Mouse (Mus musculus) lung, postnatal 0 days (tissue): ENCODE measurements at regions not wholly inside any gene's neighbourhood (a gene's known extent, or its start where the extent isn't known, plus 50 kb on each side); places are given as distances from the start of the nearest gene placed in this dataset.

Source experiments
- ATAC-seq: fragments of 200-750 bp; cut with Nextera tagmentation; 2 replicates; pipeline ENCODE4 v1.8.0; 2017; ENCODE audit warnings: moderate library complexity
- DNase-seq: peaks from one replicate; pipeline ENCODE4 v3.0.0-alpha.2; 2016; ENCODE audit warnings: low spot score
- H3K27ac ChIP-seq: fragments of 300-500 bp; sonication (generic); 2 replicates; pipeline ENCODE4 v1.5.1; 2014; ENCODE audit warnings: antibody characterized with exemption, mild to moderate bottlenecking, low read length, mixed read lengths
- H3K27me3 ChIP-seq: fragments of 300-500 bp; sonication (generic); replicated peaks from 2 replicates; pipeline ENCODE4 v1.6.1; 2014; ENCODE audit warnings: low read length, mixed read lengths; ENCODE audit not compliant: insufficient read depth
- H3K36me3 ChIP-seq: fragments of 300-500 bp; sonication (generic); 2 replicates; pipeline ENCODE4 v1.6.1; 2014; ENCODE audit warnings: low read length, mixed read lengths; ENCODE audit not compliant: insufficient read depth
- H3K4me1 ChIP-seq: fragments of 300-500 bp; sonication (generic); 2 replicates; pipeline ENCODE4 v1.6.1; 2014; ENCODE audit warnings: antibody characterized with exemption, low read depth, low read length, mixed read lengths; ENCODE audit not compliant: insufficient read depth
- H3K4me2 ChIP-seq: fragments of 300-500 bp; sonication (generic); replicated peaks from 2 replicates; pipeline ENCODE4 v1.6.1; 2014; ENCODE audit warnings: low read depth, mild to moderate bottlenecking, low read length, moderate library complexity, mixed read lengths
- H3K4me3 ChIP-seq: fragments of 300-500 bp; sonication (generic); 2 replicates; pipeline ENCODE4 v1.5.1; 2014; ENCODE audit warnings: low read depth, low read length
- H3K9ac ChIP-seq: fragments of 300-500 bp; sonication (generic); replicated peaks from 2 replicates; pipeline ENCODE4 v1.6.1; 2014; ENCODE audit warnings: low read depth, mild to moderate bottlenecking
- H3K9me3 ChIP-seq: fragments of 300-500 bp; sonication (generic); 2 replicates; pipeline ENCODE4 v1.6.1; 2016; ENCODE audit warnings: low read length, mixed read lengths
- CTCF ChIP-seq: IDR thresholded peaks from 2 replicates; pipeline ENCODE4 v1.5.1; 2016; ENCODE audit warnings: antibody characterized with exemption, mild to moderate bottlenecking
- EP300 ChIP-seq: IDR thresholded peaks from 2 replicates; pipeline ENCODE4 v1.6.1; 2016; ENCODE audit warnings: antibody characterized with exemption, mild to moderate bottlenecking, control low read depth
- WGBS: fragments of 180-500 bp; shearing (Covaris S2); extraction: QIAGEN DNeasy Blood & Tissue Kit; methylation state at CpG from one replicate; pipeline ENCODE4 v1.1.7; 2014; 5-methylcytosine and 5-hydroxymethylcytosine counted together

GRCm38 (mm10) chr6:24384193-24384888 lies 130.5 kb downstream of the Iqub start:
- Histone ChIP-seq H3K4me3 (no peak overlapping the region), H3K4me1 (no peaks in the 10 kb centered on the region), H3K9ac (no peak overlapping the region), H3K27ac (no peak overlapping the region), H3K36me3 (no peaks in the 10 kb centered on the region), H3K4me2 (no peak overlapping the region), H3K9me3 (no peaks in the 10 kb centered on the region), H3K27me3 (no peaks in the 10 kb centered on the region)
- DNase-seq (no peak), ATAC-seq (no peak)
- WGBS: 76% methylated on average over 11 of the region's 11 CpGs
- TF ChIP-seq CTCF (peak; percentile 28), EP300 (no peak)

- no peak overlapping the region for H3K9ac ChIP-seq
- ATAC-seq (no peak), DNase-seq (no peak)
- no peaks in the 10 kb centered on the region for H3K9me3 ChIP-seq
- no peak for TF ChIP-seq EP300
- no peak for TF ChIP-seq CTCF
- H3K4me1 ChIP-seq: no peaks in the 10 kb centered on the region
- H3K36me3 ChIP-seq: no peaks in the 10 kb centered on the region
- H3K4me3 ChIP-seq: no peak overlapping the region
- H3K27ac ChIP-seq: no peak overlapping the region
- H3K4me2 ChIP-seq: no peak overlapping the region
- no peaks in the 10 kb centered on the region for H3K27me3 ChIP-seq
- WGBS: 50% methylated on average over 2 of the region's 2 CpGs
These were observed 135.0 kb downstream of the Iqub start for GRCm38 (mm10) chr6:24379859-24380258.

GRCm38 (mm10) chr6:24376728-24377127 lies 138.1 kb downstream of the Iqub start:
- Histone ChIP-seq H3K27me3 (no peaks in the 10 kb centered on the region), H3K4me2 (no peak overlapping the region), H3K9me3 (no peaks in the 10 kb centered on the region), H3K9ac (no peak overlapping the region), H3K27ac (no peak overlapping the region), H3K4me1 (no peaks in the 10 kb centered on the region), H3K36me3 (no peaks in the 10 kb centered on the region), H3K4me3 (no peak overlapping the region)
- no peak for TF ChIP-seq CTCF
- no peak for TF ChIP-seq EP300
- 85% methylated on average over 4 of the region's 4 CpGs for WGBS
- no peak for ATAC-seq
- no peak for DNase-seq

GRCm38 (mm10) chr6:24373161-24373560 lies 141.7 kb downstream of the Iqub start:
- 67% methylated on average over 6 of the region's 6 CpGs for WGBS
- DNase-seq (peak; percentile 6), ATAC-seq (no peak)
- no peak for TF ChIP-seq CTCF
- TF ChIP-seq EP300: no peak
- no peaks in the 10 kb centered on the region for H3K36me3 ChIP-seq
- H3K4me2 ChIP-seq: no peak overlapping the region
- no peaks in the 10 kb centered on the region for H3K9me3 ChIP-seq
- H3K27me3 ChIP-seq: no peaks in the 10 kb centered on the region
- H3K4me3 ChIP-seq: no peak overlapping the region
- no peak overlapping the region for H3K9ac ChIP-seq
- no peak overlapping the region for H3K27ac ChIP-seq
- no peaks in the 10 kb centered on the region for H3K4me1 ChIP-seq

DNA sequence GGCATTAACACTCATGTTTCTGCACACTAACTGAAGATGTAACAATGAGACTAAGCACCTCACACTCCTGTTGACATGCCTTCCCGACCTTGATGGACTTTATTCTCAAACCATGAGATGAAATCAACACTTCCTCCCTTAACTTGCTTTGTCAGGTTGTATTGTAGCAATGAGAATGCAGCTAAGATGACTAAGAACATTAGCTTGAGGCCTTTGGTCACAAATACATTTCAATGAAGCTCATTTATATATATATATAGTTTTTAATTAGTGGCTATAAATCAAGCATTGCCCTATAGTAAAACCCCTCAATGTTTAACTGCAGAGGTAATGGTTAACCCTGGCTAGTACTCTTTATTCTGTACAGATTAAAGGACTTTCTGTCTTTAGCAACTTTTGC lies 143.2 kb downstream of the Iqub start:
- Histone ChIP-seq H3K36me3 (no peaks in the 10 kb centered on the region), H3K4me1 (no peaks in the 10 kb centered on the region), H3K27ac (no peak overlapping the region), H3K27me3 (no peaks in the 10 kb centered on the region), H3K4me3 (no peak overlapping the region), H3K9ac (no peak overlapping the region), H3K9me3 (no peaks in the 10 kb centered on the region), H3K4me2 (no peak overlapping the region)
- WGBS: 54% methylated on average over 1 of the region's 1 CpGs
- TF ChIP-seq EP300 (no peak), CTCF (no peak)
- no peak for DNase-seq
- no peak for ATAC-seq

DNA sequence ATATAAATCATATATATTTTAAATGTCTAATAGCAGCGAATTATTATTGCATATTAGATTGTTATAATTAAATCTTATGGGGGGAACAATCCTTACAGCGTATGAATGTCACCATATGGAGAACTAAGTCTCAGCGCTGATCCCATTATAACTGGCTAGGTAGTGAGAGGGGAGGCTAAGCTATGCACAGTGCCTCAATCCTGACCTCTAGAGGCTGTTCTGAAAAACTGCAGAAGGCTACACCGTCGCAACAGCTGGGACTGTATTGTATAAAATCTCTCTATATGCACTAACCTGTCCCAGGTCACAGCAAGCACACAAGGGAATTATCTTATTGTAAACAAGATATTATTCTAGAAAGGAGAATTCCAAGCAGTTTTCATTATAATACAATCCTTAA lies 164.0 kb downstream of the Iqub start:
- Histone ChIP-seq H3K27me3 (no peaks in the 10 kb centered on the region), H3K9me3 (no peaks in the 10 kb centered on the region), H3K4me2 (no peak overlapping the region), H3K9ac (no peak overlapping the region), H3K36me3 (no peaks in the 10 kb centered on the region), H3K27ac (no peak overlapping the region), H3K4me1 (no peaks in the 10 kb centered on the region), H3K4me3 (no peak overlapping the region)
- DNase-seq (peak; percentile 65), ATAC-seq (peak; percentile 69; the same call in 1 of the 2 replicates)
- TF ChIP-seq CTCF: peak; percentile 83
- no peak for TF ChIP-seq EP300
- 11% methylated on average over 5 of the region's 5 CpGs for WGBS
